Mouse (Mus musculus) kidney, adult 2 months (tissue): ENCODE data around the gene Klf13.

ENCODE experiments used
- CTCF ChIP-seq: fragments of 200-500 bp; conservative IDR thresholded peaks from 2 replicates; pipeline ENCODE4 v1.5.1; 2011; ENCODE audit warnings: low read depth, mild to moderate bottlenecking, control low read depth, low read length, moderate library complexity, mixed read lengths; ENCODE audit not compliant: insufficient read depth, insufficient read length
- POLR2A ChIP-seq: fragments of 200-500 bp; IDR thresholded peaks from one replicate; pipeline ENCODE4 v1.6.1; 2011; ENCODE audit warnings: low read depth, low read length, control low read depth

DNA sequence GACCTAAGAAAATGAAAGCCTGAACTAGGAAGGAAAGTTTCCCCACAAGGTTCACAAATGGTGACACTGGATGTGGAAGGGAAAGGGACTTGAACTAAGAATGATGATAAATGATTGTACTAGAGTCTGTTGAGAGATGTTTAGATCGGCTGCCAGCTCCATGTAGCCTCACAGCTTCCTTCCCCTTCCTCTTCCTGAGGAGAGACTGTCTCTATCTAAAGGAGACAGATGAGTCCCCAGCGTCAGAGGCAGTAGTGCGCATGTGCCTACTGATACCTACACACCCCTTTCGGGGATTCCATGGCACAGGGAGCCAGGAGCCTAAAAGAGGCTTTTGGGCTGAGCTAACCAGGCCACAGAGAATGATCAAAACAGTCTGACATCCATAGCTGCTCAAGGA, 2.8 kb upstream of the Klf13 start:
- TF ChIP-seq CTCF = no peak
- TF ChIP-seq POLR2A = no peak
